Mouse (Mus musculus) MEL (cell line): Measurements from ENCODE around the gene Agtrap.

Experiments
- BHLHE40 ChIP-seq: IDR thresholded peaks from 2 replicates; pipeline ENCODE4 v1.6.1; 2012; ENCODE audit warnings: low read depth, mild to moderate bottlenecking, inconsistent platforms, low read length, improper control_type of control experiment, borderline replicate concordance
- CHD1 ChIP-seq: IDR thresholded peaks from 2 replicates; pipeline ENCODE4 v1.6.1; 2012; ENCODE audit warnings: low read depth, mild to moderate bottlenecking, inconsistent platforms, low read length, improper control_type of control experiment
- CTCF ChIP-seq, 3 experiments: IDR thresholded peaks in 2 of 3; conservative IDR thresholded peaks in 1 of 3; 2 replicates each; pipeline ENCODE4 v1.5.1; 2011 to 2012; ENCODE audit warnings: low read length in 3 of 3, low read depth in 2 of 3, mild to moderate bottlenecking in 2 of 3, improper control_type of control experiment in 1 of 3, inconsistent platforms in 1 of 3, mixed read lengths in 1 of 3, moderate library complexity in 1 of 3; ENCODE audit not compliant: control insufficient read depth in 1 of 3, insufficient read depth in 1 of 3, poor library complexity in 1 of 3, severe bottlenecking in 1 of 3
- EP300 ChIP-seq, 2 experiments: IDR thresholded peaks; 2 replicates each; pipeline ENCODE4 v1.6.1; 2011; ENCODE audit warnings: improper control_type of control experiment in 2 of 2, low read length in 2 of 2, low read depth in 1 of 2, mild to moderate bottlenecking in 1 of 2
- ETS1 ChIP-seq: IDR thresholded peaks from 2 replicates; pipeline ENCODE4 v1.6.1; 2012; ENCODE audit warnings: low read depth, mild to moderate bottlenecking, inconsistent platforms, low read length, improper control_type of control experiment, moderate library complexity
- JUND ChIP-seq: IDR thresholded peaks from 2 replicates; pipeline ENCODE4 v1.6.1; 2011; ENCODE audit warnings: low read depth, mild to moderate bottlenecking, improper control_type of control experiment, low read length
- KAT2A ChIP-seq: conservative IDR thresholded peaks from 2 replicates; pipeline ENCODE4 v1.6.1; 2012; ENCODE audit warnings: low read depth, low read length, improper control_type of control experiment, inconsistent platforms
- MAX ChIP-seq: IDR thresholded peaks from 2 replicates; pipeline ENCODE4 v1.6.1; 2011; ENCODE audit warnings: low read length, improper control_type of control experiment
- MAZ ChIP-seq: IDR thresholded peaks from 2 replicates; pipeline ENCODE4 v1.6.1; 2012; ENCODE audit warnings: low read depth, mild to moderate bottlenecking, inconsistent platforms, low read length, improper control_type of control experiment
- POLR2A ChIP-seq, 2 experiments: IDR thresholded peaks; 2 replicates each; pipeline ENCODE4 v1.6.1; 2011 to 2012; ENCODE audit warnings: low read length in 2 of 2, mild to moderate bottlenecking in 2 of 2, control low read depth in 1 of 2, improper control_type of control experiment in 1 of 2, low read depth in 1 of 2, moderate library complexity in 1 of 2; ENCODE audit not compliant: control insufficient read depth in 1 of 2, insufficient read depth in 1 of 2, poor library complexity in 1 of 2
- POLR2AphosphoS5 ChIP-seq: IDR thresholded peaks from 2 replicates; pipeline ENCODE4 v1.6.1; 2012; ENCODE audit warnings: low read depth, borderline replicate concordance, mild to moderate bottlenecking, inconsistent platforms, low read length, moderate library complexity, mixed read lengths
- SIN3A ChIP-seq: IDR thresholded peaks from 2 replicates; pipeline ENCODE4 v1.6.1; 2012; ENCODE audit warnings: low read length, improper control_type of control experiment, inconsistent platforms
- TAL1 ChIP-seq: IDR thresholded peaks from 2 replicates; pipeline ENCODE4 v1.6.1; 2012; ENCODE audit warnings: mild to moderate bottlenecking, inconsistent platforms, low read length, moderate library complexity, mixed read lengths
- USF1 ChIP-seq: IDR thresholded peaks from 2 replicates; pipeline ENCODE4 v1.6.1; 2014; ENCODE audit warnings: low read depth, mild to moderate bottlenecking, inconsistent platforms, low read length, improper control_type of control experiment, moderate library complexity

DNA sequence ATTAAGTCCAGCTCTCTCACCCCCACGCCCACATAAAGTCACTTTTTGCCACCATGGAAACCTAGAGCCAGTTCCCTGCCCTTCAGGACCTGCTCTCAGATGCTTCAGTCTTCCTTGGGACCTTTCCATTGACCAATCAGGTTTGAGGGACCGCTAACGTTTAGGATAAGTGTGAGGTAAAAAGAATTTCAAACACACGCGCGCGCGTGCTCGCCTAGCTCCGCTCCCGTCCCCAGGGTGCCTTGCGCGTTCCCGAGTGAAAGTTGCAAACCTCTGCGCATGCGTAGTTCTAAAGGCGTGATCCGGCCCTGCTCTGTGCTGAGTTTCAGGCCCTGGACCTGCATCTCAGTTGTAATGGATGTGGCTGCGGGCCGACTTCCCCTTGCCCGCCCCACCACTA, 12.6 kb downstream of the Agtrap start:
- TF ChIP-seq SIN3A (no peak), KAT2A (no peak), ETS1 (no peak), POLR2AphosphoS5 (no peak), MAX (no peak; the same call in 1 of the 2 replicates), EP300 (IDR thresholded peaks at IDR 0.05; ENCODE audit: low read depth in 1 of 2, low read length in 2 of 2) (no peak), POLR2A (IDR thresholded peaks at IDR 0.05; ENCODE audit: control insufficient read depth in 1 of 2, insufficient read depth in 1 of 2, low read depth in 1 of 2, low read length in 2 of 2, poor library complexity in 1 of 2) (peak in 1 of 2 experiments; percentile 38; a peak in 1 of 4 replicates), CTCF (IDR thresholded peaks at IDR 0.05 in 2 of 3, conservative IDR thresholded peaks at IDR 0.05 in 1 of 3; ENCODE audit: control insufficient read depth in 1 of 3, insufficient read depth in 1 of 3, low read depth in 2 of 3, low read length in 3 of 3, poor library complexity in 1 of 3, severe bottlenecking in 1 of 3) (no peak), JUND (no peak), BHLHE40 (no peak), CHD1 (no peak), TAL1 (no peak), MAZ (no peak), USF1 (no peak)
